Mouse (Mus musculus) midbrain, postnatal 0 days (tissue): ENCODE data around the gene Atpaf2. TPM values are rescaled to one million over a fixed set of nuclear protein-coding genes. Genes with fewer than 3 reads are reported as not detected.

ENCODE experiments used
- ATAC-seq: fragments of 200-750 bp; cut with Nextera tagmentation; 2 replicates; pipeline ENCODE4 v1.8.0; 2017; ENCODE audit warnings: moderate number of reproducible peaks, mild to moderate bottlenecking, moderate TSS enrichment, moderate library complexity; ENCODE audit not compliant: low FRiP score
- DNase-seq: peaks from one replicate; pipeline ENCODE4 v3.0.0-alpha.2; 2015; ENCODE audit warnings: low spot score
- H3K27ac ChIP-seq: fragments of 300-500 bp; sonication (generic); 2 replicates; pipeline ENCODE4 v1.5.1; 2014; ENCODE audit warnings: low read depth, mild to moderate bottlenecking, low read length, mixed read lengths
- H3K27me3 ChIP-seq: fragments of 300-500 bp; sonication (generic); 2 replicates; pipeline ENCODE4 v1.6.1; 2014; ENCODE audit warnings: low read length, control low read depth, mixed read lengths; ENCODE audit not compliant: insufficient read depth
- H3K36me3 ChIP-seq: fragments of 300-500 bp; sonication (generic); 2 replicates; pipeline ENCODE4 v1.6.1; 2014; ENCODE audit warnings: low read length, control low read depth, mixed read lengths; ENCODE audit not compliant: insufficient read depth
- H3K4me1 ChIP-seq: fragments of 300-500 bp; sonication (generic); 2 replicates; pipeline ENCODE4 v1.6.1; 2014; ENCODE audit warnings: mild to moderate bottlenecking, control low read depth, antibody characterized with exemption, low read length, mixed read lengths; ENCODE audit not compliant: insufficient read depth
- H3K4me2 ChIP-seq: fragments of 300-500 bp; sonication (generic); 2 replicates; pipeline ENCODE4 v1.6.1; 2014; ENCODE audit warnings: low read depth, mild to moderate bottlenecking, low read length, mixed read lengths; ENCODE audit not compliant: poor library complexity, severe bottlenecking
- H3K4me3 ChIP-seq: fragments of 300-500 bp; sonication (generic); 2 replicates; pipeline ENCODE4 v1.5.1; 2014; ENCODE audit warnings: low read depth, mild to moderate bottlenecking, low read length, moderate library complexity
- H3K9ac ChIP-seq: fragments of 300-500 bp; sonication (generic); replicated peaks from 2 replicates; pipeline ENCODE4 v1.6.1; 2014; ENCODE audit warnings: mild to moderate bottlenecking, low read length, moderate library complexity, mixed read lengths; ENCODE audit not compliant: poor library complexity, severe bottlenecking
- H3K9me3 ChIP-seq: fragments of 300-500 bp; sonication (generic); 2 replicates; pipeline ENCODE4 v1.6.1; 2016; ENCODE audit warnings: low read length, control low read depth
- CTCF ChIP-seq: IDR thresholded peaks from 2 replicates; pipeline ENCODE4 v1.5.1; 2016; ENCODE audit warnings: antibody characterized with exemption, mild to moderate bottlenecking
- WGBS: fragments of 180-500 bp; shearing (Covaris S2); extraction: QIAGEN DNeasy Blood & Tissue Kit; methylation state at CpG from one replicate; pipeline ENCODE4 v1.1.7; 2014; 5-methylcytosine and 5-hydroxymethylcytosine counted together
- polyA plus RNA-seq: library from polyadenylated mRNA; unstranded; fragments of >200 nt; fragmentation: Nextera tagmentation; extraction: Ambion mirVana; gene quantifications from 2 replicates; pipeline ENCODE4 v1.2.1, GENCODE M21; 2015
- total RNA-seq: library from RNA; depleted of rRNA; stranded (reverse); fragments of >200 nt; gene quantifications from 2 replicates; pipeline ENCODE4 v1.2.3, GENCODE M21; 2014

The Atpaf2 gene
- total and polyA plus RNA-seq, 2 experiments from 2014 or later = 42.3 to 48.1 TPM

- no peaks in the 10 kb centered on the region for H3K27me3 ChIP-seq
- H3K4me3 ChIP-seq = no peak overlapping the region
- H3K4me1 ChIP-seq = no peaks in the 10 kb centered on the region
- H3K9ac ChIP-seq = no peak overlapping the region
- no peak overlapping the region for H3K27ac ChIP-seq
- no peak for TF ChIP-seq CTCF
- WGBS = 92% methylated on average over 6 of the region's 6 CpGs
- ATAC-seq = no peak
- DNase-seq = no peak
- H3K36me3 ChIP-seq = 0 out of 2 replicates have a peak, but pooled peaks cover 4% of the 10 kb centered on the region
- no peaks in the 10 kb centered on the region for H3K9me3 ChIP-seq
- H3K4me2 ChIP-seq = no peak overlapping the region
Measured at GRCm38 (mm10) chr11:60391346-60391745, 26.9 kb downstream of the Atpaf2 start.

GRCm38 (mm10) chr11:60387944-60388343 lies 30.3 kb downstream of the Atpaf2 start:
- no peaks in the 10 kb centered on the region for H3K9me3 ChIP-seq
- no peak for ATAC-seq
- no peak overlapping the region for H3K4me3 ChIP-seq
- no peak overlapping the region for H3K9ac ChIP-seq
- no peak overlapping the region for H3K27ac ChIP-seq
- no peak overlapping the region for H3K4me2 ChIP-seq
- H3K36me3 ChIP-seq = no peaks in the 10 kb centered on the region
- 98% methylated on average over 2 of the region's 2 CpGs for WGBS
- DNase-seq = no peak
- no peaks in the 10 kb centered on the region for H3K27me3 ChIP-seq
- TF ChIP-seq CTCF = no peak
- H3K4me1 ChIP-seq = 0 out of 2 replicates have a peak, but pooled peaks cover 3% of the 10 kb centered on the region

GRCm38 (mm10) chr11:60385946-60386345 lies 32.3 kb downstream of the Atpaf2 start:
- no peaks in the 10 kb centered on the region for H3K9me3 ChIP-seq
- WGBS = 74% methylated on average over 5 of the region's 5 CpGs
- no peaks in the 10 kb centered on the region for H3K27me3 ChIP-seq
- H3K36me3 ChIP-seq = no peaks in the 10 kb centered on the region
- DNase-seq = no peak
- 0 out of 2 replicates have a peak, but pooled peaks cover 3% of the 10 kb centered on the region for H3K4me1 ChIP-seq
- no peak for ATAC-seq
- no peak overlapping the region for H3K4me2 ChIP-seq
- H3K4me3 ChIP-seq = no peak overlapping the region
- H3K27ac ChIP-seq = peak overlapping the region; percentile 73; the same call in 1 of the 2 replicates
- no peak overlapping the region for H3K9ac ChIP-seq
- no peak for TF ChIP-seq CTCF

- Histone ChIP-seq H3K4me1 (0 out of 2 replicates have a peak, but pooled peaks cover 3% of the 10 kb centered on the region), H3K4me3 (no peak overlapping the region), H3K9me3 (no peaks in the 10 kb centered on the region), H3K4me2 (peak overlapping the region; percentile 29), H3K9ac (peak overlapping the region; percentile 9; the same call in 1 of the 2 replicates), H3K27me3 (no peaks in the 10 kb centered on the region), H3K36me3 (no peaks in the 10 kb centered on the region), H3K27ac (peak overlapping the region; percentile 73)
- ATAC-seq (peak; percentile 82), DNase-seq (peak; percentile 82)
- 3% methylated on average over 16 of the region's 16 CpGs for WGBS
- TF ChIP-seq CTCF = no peak
Measured at GRCm38 (mm10) chr11:60384762-60385421, 33.4 kb downstream of the Atpaf2 start.

- 0 out of 2 replicates have a peak, but pooled peaks have one; percentile 13 for TF ChIP-seq CTCF
- no peak overlapping the region for H3K4me2 ChIP-seq
- H3K27ac ChIP-seq = no peak overlapping the region
- no peak overlapping the region for H3K9ac ChIP-seq
- no peaks in the 10 kb centered on the region for H3K27me3 ChIP-seq
- no peaks in the 10 kb centered on the region for H3K36me3 ChIP-seq
- WGBS = 92% methylated on average over 6 of the region's 6 CpGs
- 0 out of 2 replicates have a peak, but pooled peaks cover 3% of the 10 kb centered on the region for H3K4me1 ChIP-seq
- DNase-seq (no peak), ATAC-seq (no peak)
- no peaks in the 10 kb centered on the region for H3K9me3 ChIP-seq
- no peak overlapping the region for H3K4me3 ChIP-seq
Measured at GRCm38 (mm10) chr11:60383518-60383917, 34.7 kb downstream of the Atpaf2 start.

- WGBS = 86% methylated on average over 6 of the region's 6 CpGs
- H3K27me3 ChIP-seq = no peaks in the 10 kb centered on the region
- H3K9ac ChIP-seq = no peak overlapping the region
- no peaks in the 10 kb centered on the region for H3K36me3 ChIP-seq
- no peak overlapping the region for H3K27ac ChIP-seq
- no peak overlapping the region for H3K4me3 ChIP-seq
- no peaks in the 10 kb centered on the region for H3K4me1 ChIP-seq
- H3K4me2 ChIP-seq = no peak overlapping the region
- no peak for ATAC-seq
- TF ChIP-seq CTCF = no peak
- H3K9me3 ChIP-seq = no peaks in the 10 kb centered on the region
- no peak for DNase-seq
Measured at GRCm38 (mm10) chr11:60374481-60374880, 43.8 kb downstream of the Atpaf2 start.
